Mouse (Mus musculus) liver, postnatal 0 days (tissue): ENCODE data around the gene Irak3. TPM values are rescaled to one million over a fixed set of nuclear protein-coding genes. Genes with fewer than 3 reads are reported as not detected.

Experiments used
- ATAC-seq: fragments of 200-750 bp; cut with Nextera tagmentation; 2 replicates; pipeline ENCODE4 v1.8.0; 2017; ENCODE audit warnings: mild to moderate bottlenecking, moderate library complexity
- DNase-seq: peaks from one replicate; pipeline ENCODE4 v3.0.0-alpha.2; 2016
- H3K27ac ChIP-seq: fragments of 300-500 bp; sonication (generic); 2 replicates; pipeline ENCODE4 v1.5.1; 2014; ENCODE audit warnings: antibody characterized with exemption, moderate library complexity, mild to moderate bottlenecking, low read depth
- H3K27me3 ChIP-seq: fragments of 300-500 bp; sonication (generic); 2 replicates; pipeline ENCODE4 v1.6.1; 2014; ENCODE audit warnings: low read length, control low read depth, mixed read lengths; ENCODE audit not compliant: insufficient read depth
- H3K36me3 ChIP-seq: fragments of 300-500 bp; sonication (generic); replicated peaks from 2 replicates; pipeline ENCODE4 v1.6.1; 2014; ENCODE audit warnings: mild to moderate bottlenecking, control low read depth, low read length, moderate library complexity, mixed read lengths; ENCODE audit not compliant: insufficient read depth
- H3K4me1 ChIP-seq: fragments of 300-500 bp; sonication (generic); 2 replicates; pipeline ENCODE4 v1.6.1; 2014; ENCODE audit warnings: antibody characterized with exemption, mild to moderate bottlenecking, control low read depth; ENCODE audit not compliant: insufficient read depth
- H3K4me2 ChIP-seq: fragments of 300-500 bp; sonication (generic); 2 replicates; pipeline ENCODE4 v1.6.1; 2014; ENCODE audit warnings: low read depth, mild to moderate bottlenecking, low read length, moderate library complexity, mixed read lengths
- H3K4me3 ChIP-seq: fragments of 300-500 bp; sonication (generic); 2 replicates; pipeline ENCODE4 v1.5.1; 2014; ENCODE audit warnings: low read depth, low read length
- H3K9ac ChIP-seq: fragments of 300-500 bp; sonication (generic); replicated peaks from 2 replicates; pipeline ENCODE4 v1.6.1; 2014; ENCODE audit warnings: mild to moderate bottlenecking, moderate library complexity
- H3K9me3 ChIP-seq: fragments of 300-500 bp; sonication (generic); 2 replicates; pipeline ENCODE4 v1.6.1; 2016; ENCODE audit warnings: mild to moderate bottlenecking, control low read depth, low read length, mixed read lengths
- CTCF ChIP-seq: sonication (generic); IDR thresholded peaks from 2 replicates; pipeline ENCODE4 v1.5.1; 2016; ENCODE audit warnings: antibody characterized with exemption, low read depth
- EP300 ChIP-seq: IDR thresholded peaks from 2 replicates; pipeline ENCODE4 v1.6.1; 2016; ENCODE audit warnings: antibody characterized with exemption, low read depth, mild to moderate bottlenecking
- WGBS: fragments of 180-500 bp; shearing (Covaris S2); extraction: QIAGEN DNeasy Blood & Tissue Kit; methylation state at CpG from one replicate; pipeline ENCODE4 v1.1.7; 2014; ENCODE audit not compliant: insufficient replicate concordance; 5-methylcytosine and 5-hydroxymethylcytosine counted together
- polyA plus RNA-seq: library from polyadenylated mRNA; unstranded; fragments of >200 nt; fragmentation: Nextera tagmentation; extraction: Ambion mirVana; gene quantifications from 2 replicates; pipeline ENCODE4 v1.2.1, GENCODE M21; 2015

Gene Irak3
- polyA plus RNA-seq, 1 experiment from 2014 or later = 1.5 TPM

GRCm38 (mm10) chr10:120208015-120208414, 6.1 kb upstream of the Irak3 start:
- no peaks in the 10 kb centered on the region; the same call in 1 of the 2 replicates for H3K9me3 ChIP-seq
- H3K36me3 ChIP-seq = 0 out of 2 replicates have a peak, but pooled peaks cover 2% of the 10 kb centered on the region
- H3K9ac ChIP-seq = no peak overlapping the region
- H3K4me2 ChIP-seq = peak overlapping the region; percentile 67
- H3K4me1 ChIP-seq = peaks cover 8% of the 10 kb centered on the region
- ATAC-seq = no peak
- H3K27ac ChIP-seq = no peak overlapping the region
- WGBS = 71% methylated on average over 8 of the region's 8 CpGs
- DNase-seq = no peak
- peak overlapping the region; percentile 83 for H3K4me3 ChIP-seq
- no peaks in the 10 kb centered on the region for H3K27me3 ChIP-seq
- TF ChIP-seq EP300 = no peak
- no peak for TF ChIP-seq CTCF

- WGBS = 77% methylated on average over 13 of the region's 13 CpGs
- Histone ChIP-seq H3K4me1 (peaks cover 17% of the 10 kb centered on the region), H3K36me3 (no peaks in the 10 kb centered on the region), H3K27ac (no peak overlapping the region), H3K9ac (no peak overlapping the region), H3K9me3 (no peaks in the 10 kb centered on the region), H3K27me3 (peaks cover 3% of the 10 kb centered on the region; the same call in 1 of the 2 replicates), H3K4me3 (no peak overlapping the region), H3K4me2 (no peak overlapping the region)
- no peak for TF ChIP-seq CTCF
- TF ChIP-seq EP300 = no peak
- DNase-seq = no peak
- ATAC-seq = no peak
Observed at GRCm38 (mm10) chr10:120204591-120205210, 2.8 kb upstream of the Irak3 start.

- ATAC-seq = no peak
- DNase-seq = no peak
- no peaks in the 10 kb centered on the region for H3K36me3 ChIP-seq
- H3K4me1 ChIP-seq = peaks cover 14% of the 10 kb centered on the region; the same call in 1 of the 2 replicates
- H3K27me3 ChIP-seq = peaks cover 3% of the 10 kb centered on the region; the same call in 1 of the 2 replicates
- H3K4me2 ChIP-seq = peak overlapping the region; percentile 97
- peak overlapping the region; percentile 73 for H3K4me3 ChIP-seq
- 59% methylated on average over 16 of the region's 16 CpGs for WGBS
- TF ChIP-seq CTCF = no peak
- TF ChIP-seq EP300 = no peak
- H3K27ac ChIP-seq = peak overlapping the region; percentile 81; the same call in 1 of the 2 replicates
- no peaks in the 10 kb centered on the region for H3K9me3 ChIP-seq
- H3K9ac ChIP-seq = no peak overlapping the region
Observed at GRCm38 (mm10) chr10:120202467-120203250, 729 bp upstream of the Irak3 start.

GRCm38 (mm10) chr10:120201131-120201921, 604 bp downstream of the Irak3 start, which contains the start of gene Tmbim4:
Gene Tmbim4, plus strand, starts transcription at chr10:120201590.
- Histone ChIP-seq H3K4me3 (peak within 1 kb of the TSS; percentile 73), H3K9ac (peak within 1 kb of the TSS; percentile 65), H3K4me2 (peak within 1 kb of the TSS; percentile 97), H3K9me3 (no peaks in the 10 kb centered on the region), H3K36me3 (no peaks in the 10 kb centered on the region), H3K27me3 (peaks cover 3% of the 10 kb centered on the region; the same call in 1 of the 2 replicates), H3K4me1 (peaks cover 14% of the 10 kb centered on the region; the same call in 1 of the 2 replicates), H3K27ac (peak within 1 kb of the TSS; percentile 81)
- WGBS = 2% methylated on average over 52 of the region's 65 CpGs
- DNase-seq (peak; percentile 85), ATAC-seq (peak; percentile 86)
- TF ChIP-seq EP300 (no peak), CTCF (no peak)

- Histone ChIP-seq H3K27ac (no peak overlapping the region), H3K4me1 (peaks cover 14% of the 10 kb centered on the region; the same call in 1 of the 2 replicates), H3K4me2 (no peak overlapping the region), H3K36me3 (no peaks in the 10 kb centered on the region), H3K9me3 (no peaks in the 10 kb centered on the region), H3K4me3 (no peak overlapping the region), H3K9ac (no peak overlapping the region), H3K27me3 (peaks cover 3% of the 10 kb centered on the region; the same call in 1 of the 2 replicates)
- ATAC-seq (no peak), DNase-seq (no peak)
- TF ChIP-seq CTCF (no peak), EP300 (no peak)
- WGBS = 62% methylated on average over 14 of the region's 14 CpGs
Observed at GRCm38 (mm10) chr10:120197061-120197835, 4.7 kb downstream of the Irak3 start.
